Mouse (Mus musculus) erythroid progenitor cell, adult 5-6 weeks (primary cell): ENCODE results near the gene Galnt18. TPM values are rescaled to one million over a fixed set of nuclear protein-coding genes. Genes with fewer than 3 reads are reported as not detected.

ENCODE experiments used
- ATAC-seq: replicated peaks from 2 replicates; pipeline ENCODE4 v1.8.0; 2016; ENCODE audit warnings: moderate number of reproducible peaks, mild to moderate bottlenecking, moderate TSS enrichment, inconsistent platforms; ENCODE audit not compliant: poor library complexity, low FRiP score, severe bottlenecking
- total RNA-seq, 2 experiments: library from RNA; stranded (forward) in 1 of 2; stranded (reverse) in 1 of 2; fragments of 150-400 nt in 1 of 2; fragments of 186-747, 209-891 nt in 1 of 2; gene quantifications; 2 replicates each; pipeline versions ENCODE4 v1.2.3 to v1.2.4; 2015 to 2017; ENCODE audit warnings: low replicate concordance in 2 of 2

The Galnt18 gene
- not detected in 2 replicates for total RNA-seq (2015; ENCODE audit: low replicate concordance)
- not detected in 2 replicates for total RNA-seq (2017; ENCODE audit: low replicate concordance)

DNA sequence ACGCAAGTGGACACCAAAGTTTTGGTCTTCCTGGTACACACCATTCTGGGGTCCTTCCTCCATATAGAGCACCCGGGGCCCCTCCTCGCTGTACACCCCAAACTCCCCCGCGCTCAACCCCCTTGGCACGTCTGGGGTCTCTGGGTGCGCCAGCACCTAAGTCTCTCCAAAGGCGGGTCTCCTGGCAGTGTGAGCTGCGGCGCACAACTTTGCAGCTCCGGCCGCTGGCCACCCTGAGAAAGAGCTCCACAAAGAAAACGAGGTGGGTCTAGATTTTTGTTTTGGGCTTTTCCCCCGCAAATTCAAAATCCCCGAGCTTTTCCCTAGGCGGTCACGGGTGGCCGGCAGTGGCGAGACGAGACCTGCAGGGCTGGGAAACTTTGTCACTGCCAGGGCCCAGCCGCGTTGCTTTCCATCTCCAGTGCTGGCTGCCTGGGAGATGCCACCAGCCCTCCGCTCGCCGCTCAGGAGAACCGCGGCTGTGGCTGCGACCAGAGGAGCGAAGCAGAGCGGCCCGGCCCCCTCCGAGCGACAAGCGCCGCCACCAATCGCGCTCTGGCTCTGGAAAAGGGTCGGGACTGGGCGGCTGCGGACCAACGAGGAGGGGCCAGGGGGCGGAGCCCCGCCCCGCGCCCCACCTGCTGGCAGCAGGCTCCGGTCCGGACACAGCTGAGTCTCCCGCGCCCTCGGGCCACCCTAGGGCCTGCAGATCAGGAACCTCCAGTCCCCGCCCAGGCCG lies at the start of gene Galnt18:
Gene Galnt18, minus strand, starts transcription at position 474 of the 739 bp plus-strand sequence.
- no peak for ATAC-seq

DNA sequence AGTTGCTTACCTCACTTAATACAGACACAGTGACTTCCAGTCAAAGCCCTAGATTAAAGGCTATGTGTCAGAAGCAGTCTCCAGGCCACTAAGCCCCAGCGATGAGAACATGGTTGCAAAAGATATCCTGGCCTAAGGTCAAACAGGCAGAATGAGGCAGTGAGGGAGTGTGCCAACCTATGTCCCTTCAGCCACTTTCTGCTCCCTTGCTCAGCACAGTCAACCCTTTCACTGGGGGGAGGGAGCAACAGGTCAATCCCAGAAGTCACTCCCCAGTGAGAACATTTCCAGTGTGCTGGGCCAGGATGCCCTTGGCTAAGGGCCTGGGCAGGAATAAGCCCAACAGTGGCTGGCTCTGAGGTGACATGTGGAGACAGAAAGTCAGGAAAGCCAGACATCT lies 47.6 kb upstream of the Galnt18 start:
- ATAC-seq, result no peak

DNA sequence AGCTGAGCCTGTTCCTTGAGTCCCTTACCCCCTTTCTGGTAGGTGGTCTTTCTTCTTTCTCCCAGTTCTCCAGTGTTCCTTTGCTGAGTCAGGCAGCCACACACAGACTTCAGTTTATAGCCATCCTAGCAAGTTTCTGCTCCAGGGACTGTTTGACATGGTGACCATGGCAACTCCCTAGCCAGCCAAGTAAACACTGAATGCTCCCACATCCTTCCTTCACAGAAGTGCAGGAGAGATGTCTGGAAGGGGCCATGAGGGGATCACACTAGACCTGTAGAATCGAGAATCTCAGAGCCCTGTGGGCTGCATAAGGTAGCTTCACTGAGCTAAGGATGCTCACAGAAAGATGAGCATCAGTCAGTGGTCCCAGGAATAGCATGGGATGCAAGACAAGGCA lies 33.3 kb upstream of the Galnt18 start:
- ATAC-seq, result no peak

DNA sequence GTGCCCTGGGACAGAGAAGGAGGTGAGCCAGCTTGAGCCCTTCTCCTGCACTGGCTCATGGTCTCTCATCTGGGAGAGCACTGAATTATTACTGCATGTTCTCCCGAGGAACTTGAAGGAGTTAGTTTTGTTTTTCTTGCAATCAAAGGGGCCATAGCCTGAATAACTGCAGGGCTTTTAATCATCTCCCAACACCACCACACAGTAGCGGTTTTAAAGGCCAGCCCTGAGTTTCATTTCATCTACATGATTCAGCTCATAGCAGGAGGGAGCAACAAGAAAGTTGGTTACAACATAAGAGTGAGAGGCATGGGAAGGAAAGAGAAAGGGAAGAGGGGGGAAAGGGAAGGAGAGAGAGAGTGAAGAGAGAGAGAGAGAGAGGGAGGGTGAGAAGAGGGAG lies 31.3 kb upstream of the Galnt18 start:
- no peak for ATAC-seq

DNA sequence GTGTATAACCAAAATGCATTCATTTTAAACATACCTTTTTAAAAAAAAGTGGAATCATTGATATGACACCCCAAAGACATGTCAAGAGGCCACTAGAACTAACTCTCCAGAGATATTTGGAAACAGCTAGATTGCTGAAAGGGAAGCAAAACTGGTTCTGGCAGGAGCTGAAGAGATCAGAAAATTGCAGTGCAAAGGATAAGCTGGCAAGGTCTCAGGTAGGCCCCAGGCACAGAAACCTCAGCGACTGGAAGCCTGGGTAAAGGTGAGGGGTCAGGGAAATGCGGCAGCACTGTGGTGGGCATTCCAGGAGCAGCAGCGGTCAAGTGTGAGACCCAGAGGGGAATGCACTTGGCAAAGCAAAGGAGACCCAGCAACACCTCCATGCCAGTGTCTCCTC lies 30.0 kb upstream of the Galnt18 start:
- ATAC-seq, result no peak

DNA sequence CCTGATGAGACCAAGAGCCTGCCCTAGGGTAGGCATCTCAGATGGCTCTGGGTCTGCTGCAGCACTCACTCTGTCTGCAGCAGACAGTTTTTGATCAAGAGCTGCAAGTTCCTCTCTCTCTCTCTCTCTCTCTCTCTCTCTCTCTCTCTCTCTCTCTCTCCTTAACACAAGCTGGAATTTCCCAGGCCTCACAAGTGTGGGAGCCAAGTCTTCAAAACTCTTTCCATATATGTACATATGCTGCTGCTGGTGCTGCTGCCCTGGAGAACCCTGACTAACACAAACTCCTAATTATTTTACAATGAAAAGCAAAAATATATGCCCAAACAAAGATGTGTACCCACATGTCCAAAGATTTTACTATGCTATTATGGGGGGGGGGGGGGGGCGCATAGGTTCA lies 26.3 kb upstream of the Galnt18 start:
- no peak for ATAC-seq

DNA sequence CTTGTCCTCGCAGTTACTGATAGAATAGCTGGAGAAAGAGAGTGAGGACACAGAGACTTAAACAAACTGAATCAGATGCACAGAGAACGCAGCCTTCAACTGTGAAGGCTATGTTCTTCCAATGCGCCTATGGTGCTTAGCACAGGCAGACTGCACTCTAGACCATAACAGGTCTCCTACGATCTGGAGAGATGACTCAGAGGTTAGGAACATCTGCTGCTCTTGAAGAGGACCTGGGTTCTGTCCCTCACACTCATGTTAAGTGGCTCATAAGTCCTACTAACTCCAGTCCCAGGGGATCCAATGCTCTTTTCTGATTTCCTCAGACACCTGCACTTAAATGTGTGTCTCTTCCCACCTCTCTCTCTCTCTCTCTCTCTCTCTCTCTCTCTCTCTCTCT lies 24.9 kb upstream of the Galnt18 start:
- ATAC-seq, result no peak

DNA sequence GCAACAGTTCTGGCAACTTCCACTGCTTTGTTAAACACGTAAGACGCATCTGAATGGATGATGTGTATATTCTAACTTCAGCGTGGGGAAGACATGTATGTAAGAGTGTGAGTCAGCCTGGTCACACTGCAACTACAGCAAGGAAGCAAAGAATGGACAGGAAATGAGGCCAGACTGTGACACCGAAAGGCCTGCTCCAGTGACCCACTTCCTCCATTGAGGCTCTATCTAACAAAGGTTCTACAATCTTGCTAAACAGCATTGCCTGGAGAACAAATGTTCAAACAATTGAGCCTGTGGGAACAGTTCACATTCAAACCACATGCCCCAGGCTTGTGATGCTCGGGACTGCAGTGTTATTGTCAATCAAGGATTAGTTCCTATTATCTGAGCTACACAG lies 21.0 kb upstream of the Galnt18 start:
- no peak for ATAC-seq

DNA sequence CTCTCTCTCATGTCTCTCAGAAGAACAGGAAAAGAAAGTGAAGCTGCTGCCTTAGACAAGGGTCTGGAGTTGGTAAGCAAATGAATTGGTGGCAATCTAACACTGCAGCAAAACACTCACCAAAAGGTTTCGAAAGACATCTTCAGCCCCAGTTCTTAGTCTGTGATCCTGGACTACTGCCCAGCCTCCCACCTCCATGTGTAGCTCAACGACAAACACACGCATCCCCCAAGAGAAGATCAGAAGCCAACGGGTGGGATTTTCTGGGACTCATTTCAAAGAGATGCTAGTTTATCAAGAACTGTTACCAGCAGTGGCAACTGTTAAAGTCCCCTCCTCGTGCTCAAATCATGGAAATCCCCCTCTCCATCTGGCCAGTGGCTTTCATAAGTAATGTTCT lies 20.3 kb upstream of the Galnt18 start:
- ATAC-seq, result no peak

DNA sequence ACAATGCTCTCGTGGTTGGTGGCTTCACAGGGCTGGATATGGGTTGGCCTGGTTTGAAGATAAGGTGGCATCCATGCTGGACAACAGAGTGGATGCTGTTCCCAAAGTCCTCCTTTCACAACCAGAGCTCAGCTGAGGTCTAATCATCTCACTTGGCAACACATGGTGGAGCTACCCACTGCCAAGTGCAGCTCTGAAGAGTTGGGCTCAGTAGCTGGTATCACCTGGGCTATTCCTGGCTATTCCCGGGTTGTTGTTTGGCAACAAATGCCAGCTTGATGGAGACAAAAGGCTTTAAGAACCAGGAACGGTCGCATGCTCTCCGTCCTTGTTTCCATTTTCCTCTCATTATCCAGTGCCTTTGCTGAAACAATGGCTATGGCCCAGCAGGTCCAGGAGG lies 19.2 kb upstream of the Galnt18 start:
- ATAC-seq, result no peak

DNA sequence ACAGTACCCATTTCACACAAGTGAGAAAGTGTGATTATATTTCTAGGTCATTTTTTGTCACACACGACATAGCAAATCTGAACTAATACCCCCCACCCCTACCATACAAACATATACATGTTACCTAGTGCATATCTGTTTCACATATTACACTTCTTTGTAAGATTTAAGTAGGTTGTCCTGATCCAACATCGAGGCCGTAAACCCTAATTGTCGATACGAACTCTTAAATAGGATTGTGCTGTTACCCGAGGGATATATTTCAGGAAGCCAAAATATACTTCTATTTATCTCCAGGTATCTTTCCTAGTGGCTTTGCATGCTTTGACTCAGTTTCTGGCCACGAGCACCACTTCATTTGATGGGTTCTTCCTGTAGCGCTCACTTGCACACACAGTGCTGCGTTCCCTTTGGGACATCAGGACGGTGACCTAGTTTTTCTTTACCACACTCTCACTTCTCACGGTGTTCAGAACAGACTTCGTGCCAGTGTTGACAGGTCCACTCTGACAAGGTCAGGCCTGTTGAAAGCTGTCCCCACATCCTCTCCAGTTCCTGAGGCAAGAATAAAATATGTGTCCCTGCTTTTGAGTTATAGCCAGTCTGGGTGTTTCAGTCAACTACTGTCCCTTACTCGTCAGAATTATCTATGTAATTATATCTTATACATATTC lies 17.7 kb upstream of the Galnt18 start:
- ATAC-seq, result no peak

DNA sequence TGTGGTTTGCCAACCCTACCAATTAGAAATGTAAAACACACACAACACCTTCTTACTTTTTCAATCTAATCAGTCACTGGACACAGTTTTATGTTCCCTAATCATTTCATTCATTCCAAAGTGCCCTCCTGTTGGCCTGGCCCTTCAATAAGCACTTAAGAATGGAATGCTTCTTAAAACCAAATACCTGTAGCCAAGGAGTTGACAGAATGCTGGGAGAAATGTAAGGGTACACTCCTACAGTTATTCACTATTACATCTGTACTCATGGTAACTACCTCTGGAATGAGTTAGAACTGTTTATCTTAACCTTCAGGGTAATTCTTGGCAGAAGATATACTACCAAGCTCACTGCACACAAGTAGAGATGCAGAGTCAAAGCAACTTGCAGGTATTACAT lies 15.3 kb upstream of the Galnt18 start:
- ATAC-seq, result no peak

DNA sequence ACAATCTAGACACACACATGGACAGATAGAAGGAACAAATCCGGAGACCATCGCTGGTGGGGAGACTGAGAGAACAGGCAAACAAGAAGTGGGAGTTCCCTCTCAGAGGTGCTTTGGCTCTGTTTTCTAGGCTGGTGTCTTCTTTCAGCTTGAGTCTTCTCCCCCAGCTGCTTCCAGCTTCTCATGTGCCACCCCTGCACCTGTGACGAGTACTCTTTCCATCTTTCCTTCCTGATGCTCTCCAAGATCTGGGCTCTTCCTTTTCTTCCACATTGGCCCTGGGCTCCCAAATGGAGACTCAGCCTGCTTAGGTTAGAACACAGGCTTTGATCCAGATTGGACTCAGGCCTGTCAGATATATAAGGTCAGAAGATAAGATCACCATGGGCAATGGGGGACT lies 12.4 kb upstream of the Galnt18 start:
- no peak for ATAC-seq

DNA sequence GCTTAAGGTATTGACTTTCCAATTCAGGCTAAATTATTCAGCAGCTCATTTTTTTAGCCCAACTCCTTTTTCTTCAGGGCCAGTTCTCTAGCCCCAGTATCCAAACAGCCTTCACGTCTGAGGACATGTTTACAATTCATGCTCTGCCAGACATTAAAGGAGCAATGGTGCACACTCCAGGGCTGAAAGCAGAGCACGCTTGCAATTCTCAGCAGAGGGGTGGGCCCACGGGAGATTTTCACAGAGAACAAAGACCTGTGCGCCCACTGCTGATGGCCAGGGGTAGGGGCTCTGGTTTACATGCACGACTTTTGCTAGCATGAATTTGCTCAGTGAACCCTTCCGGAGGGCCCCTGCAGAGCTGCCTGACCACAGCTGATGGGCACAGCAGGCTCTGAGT lies 11.6 kb upstream of the Galnt18 start:
- ATAC-seq, result no peak

DNA sequence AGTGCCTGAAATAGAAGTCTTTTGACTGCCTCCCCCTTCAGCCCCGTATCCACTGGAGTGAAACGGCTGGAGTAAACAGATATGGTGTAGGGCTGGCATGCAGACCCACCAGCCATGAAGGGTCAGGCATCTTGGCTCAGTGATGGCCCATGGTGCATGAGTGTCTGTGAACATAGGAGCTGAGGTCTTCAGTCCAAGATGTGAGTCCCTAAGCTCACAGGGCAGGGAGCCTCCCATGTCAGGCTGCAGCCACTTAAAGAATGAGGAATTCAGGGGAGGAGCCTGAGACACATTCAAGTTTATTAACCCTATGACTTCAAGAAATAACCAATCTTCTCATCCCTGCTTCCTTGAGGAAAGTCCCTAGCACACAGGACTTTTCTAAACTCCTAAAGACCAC lies 8.1 kb upstream of the Galnt18 start:
- no peak for ATAC-seq

DNA sequence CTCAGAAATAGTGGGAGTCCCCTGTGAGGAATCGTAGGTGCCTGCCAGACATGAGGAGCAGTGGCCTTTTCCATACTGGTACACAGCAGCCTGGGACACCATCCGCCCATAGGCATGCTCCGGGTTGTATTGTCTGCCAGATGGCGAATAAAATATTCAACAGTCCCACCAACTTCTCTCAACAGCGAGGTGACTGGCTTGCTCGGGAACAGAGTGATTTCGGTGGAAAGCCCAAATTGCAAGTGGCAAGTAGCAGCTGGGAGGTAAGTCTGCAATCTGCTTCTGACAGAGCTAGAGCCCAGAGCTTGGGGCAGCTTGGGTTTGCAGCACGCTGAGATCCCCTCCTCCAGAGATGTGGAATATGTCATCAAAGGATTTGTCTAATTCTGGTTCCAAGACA lies 5.7 kb upstream of the Galnt18 start:
- ATAC-seq, result no peak

DNA sequence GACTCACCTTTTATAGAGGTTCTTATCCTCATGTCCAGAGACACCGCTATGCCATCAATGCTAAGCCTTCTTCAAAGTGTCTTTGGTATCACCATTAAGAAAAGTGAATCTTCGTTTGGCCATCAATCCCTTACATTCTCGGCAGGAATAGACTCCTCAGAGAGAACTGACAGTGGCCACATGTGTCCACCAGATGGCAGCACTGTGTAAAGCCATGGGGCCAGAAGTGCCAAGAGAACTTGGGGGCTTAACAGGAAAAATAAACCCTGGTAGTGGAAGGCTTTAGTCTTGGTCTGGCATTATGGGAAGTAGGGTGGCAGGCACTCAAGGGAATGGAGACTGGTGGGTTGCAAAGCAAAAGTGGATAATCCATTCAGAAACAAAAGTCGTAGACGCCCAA lies 2.3 kb upstream of the Galnt18 start:
- no peak for ATAC-seq

DNA sequence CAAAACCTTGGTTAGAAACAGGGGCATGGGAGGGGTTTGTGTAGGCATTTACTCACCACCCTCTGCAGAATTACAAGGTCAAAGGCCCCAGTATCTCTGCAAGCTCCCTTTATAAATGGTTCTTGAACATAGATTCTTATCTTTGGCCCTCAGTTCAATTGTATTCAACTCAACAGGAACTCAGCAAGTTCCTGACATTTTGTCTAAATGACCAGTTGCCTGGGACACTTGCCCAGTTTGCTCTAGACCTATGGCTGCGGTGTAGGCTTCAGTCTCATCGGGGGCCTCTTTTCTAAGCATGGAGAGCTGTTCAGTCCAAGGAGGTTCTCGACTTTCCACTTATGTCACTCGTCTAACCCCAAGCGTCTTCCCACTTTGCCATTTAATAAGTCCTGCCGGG lies 1.5 kb upstream of the Galnt18 start:
- ATAC-seq, result no peak

DNA sequence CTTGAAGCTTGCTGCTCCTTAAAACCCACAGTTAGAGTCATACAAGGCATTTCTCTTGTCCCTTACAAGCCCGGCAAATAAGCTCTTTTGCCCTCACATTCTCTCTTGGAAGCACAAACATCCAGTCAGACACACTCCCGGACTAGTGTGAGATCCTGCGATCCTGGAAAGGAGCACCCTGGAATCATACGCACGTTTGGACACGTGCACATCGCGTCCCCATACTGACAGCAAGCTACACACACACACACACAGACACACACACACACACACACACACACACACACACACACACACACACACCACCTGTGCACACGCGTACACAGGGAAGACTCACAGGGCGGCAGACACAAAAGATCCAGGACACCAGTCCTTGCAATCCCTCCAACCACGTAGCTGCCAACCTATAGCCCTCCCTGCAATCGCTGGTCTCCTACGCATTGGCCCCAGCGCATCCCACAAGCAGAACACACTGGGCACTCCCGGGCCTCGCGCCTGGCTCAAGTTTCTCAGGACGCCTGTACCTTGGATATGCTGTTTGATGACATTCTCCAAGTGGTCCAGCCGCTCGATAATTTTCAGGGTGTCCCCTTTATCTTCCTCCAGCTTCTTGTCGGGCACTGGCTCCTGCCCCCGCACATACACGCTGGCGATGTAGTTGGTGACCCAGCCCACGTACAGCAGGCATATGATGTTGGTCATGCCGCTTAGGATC lies 831 bp downstream of the Galnt18 start:
- ATAC-seq, result no peak

DNA sequence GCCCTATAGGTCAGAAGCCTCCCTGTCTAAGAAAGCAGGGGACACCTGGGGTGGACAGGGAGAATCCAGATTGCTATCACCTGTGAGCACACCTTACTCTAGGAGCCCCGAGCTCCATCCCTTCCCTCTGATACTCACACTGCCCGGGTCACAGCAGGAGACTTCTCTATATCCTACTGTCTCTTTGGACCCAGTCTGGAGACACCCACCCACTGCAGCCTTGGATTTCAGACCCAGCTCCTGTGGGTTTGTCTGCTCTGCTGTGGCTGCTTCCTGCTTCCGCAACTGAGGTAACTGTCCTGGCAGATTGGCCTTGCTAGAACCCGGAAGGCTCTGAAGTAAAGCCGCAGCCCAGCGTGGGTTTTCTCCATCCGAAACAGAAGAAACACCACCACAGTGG lies 1.6 kb downstream of the Galnt18 start:
- ATAC-seq, result no peak

DNA sequence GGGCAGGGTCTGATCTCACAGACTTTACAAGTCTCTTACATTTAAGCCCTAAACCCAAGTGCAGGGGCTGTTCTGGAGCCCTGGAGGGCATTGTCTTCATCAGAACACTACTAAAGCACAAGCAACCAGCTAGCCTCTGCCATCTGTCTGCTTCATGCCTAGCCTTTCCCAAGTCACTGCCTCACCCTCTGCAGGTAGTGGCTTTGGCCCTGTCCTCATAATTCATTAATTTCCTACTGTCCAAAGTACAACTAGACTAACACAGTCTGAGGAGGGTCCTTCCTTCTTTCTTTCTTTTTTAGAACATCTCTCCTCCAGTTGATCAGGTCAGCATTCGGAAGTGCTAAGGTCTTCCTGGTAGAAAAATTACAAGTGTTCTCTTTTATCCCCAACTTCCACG lies 2.6 kb downstream of the Galnt18 start:
- no peak for ATAC-seq
